Mouse (Mus musculus) CH12.LX (cell line): ENCODE data around the gene Dlgap3. TPM values are rescaled to one million over a fixed set of nuclear protein-coding genes. Genes with fewer than 3 reads are reported as not detected.

ENCODE experiments used
- DNase-seq: peaks from one replicate; pipeline ENCODE4 v3.0.0-alpha.2; 2013; ENCODE audit errors: extremely low read depth
- H3K27ac ChIP-seq: 2 replicates; pipeline ENCODE4 v1.5.1; 2012; ENCODE audit warnings: low read depth, mild to moderate bottlenecking, control low read depth, moderate library complexity; ENCODE audit not compliant: insufficient read depth
- H3K27me3 ChIP-seq: replicated peaks from 2 replicates; pipeline ENCODE3; 2012; ENCODE audit warnings: inconsistent platforms
- H3K36me3 ChIP-seq, 2 experiments: replicated peaks in 1 of 2; 2 replicates each; pipeline versions ENCODE3 to v1.6.1; 2012; ENCODE audit warnings: inconsistent platforms in 1 of 2, low read length in 1 of 2, mild to moderate bottlenecking in 1 of 2, mixed read lengths in 1 of 2, moderate library complexity in 1 of 2; ENCODE audit not compliant: control insufficient read depth in 1 of 2, insufficient read depth in 1 of 2
- H3K4me1 ChIP-seq, 2 experiments: 2 replicates each; pipeline ENCODE4 v1.6.1; 2012; ENCODE audit warnings: inconsistent platforms in 1 of 2, moderate library complexity in 1 of 2; ENCODE audit not compliant: insufficient read depth in 2 of 2, control insufficient read depth in 1 of 2
- H3K4me2 ChIP-seq: 2 replicates; pipeline ENCODE4 v1.6.1; 2012; ENCODE audit warnings: low read depth, mild to moderate bottlenecking, control low read depth; ENCODE audit not compliant: poor library complexity, insufficient read depth, severe bottlenecking
- H3K4me3 ChIP-seq, 3 experiments: fragments of 150-350 bp in 1 of 3; sonication (generic) in 1 of 3; replicated peaks in 1 of 3; 2 replicates each; pipeline versions ENCODE3 to v1.5.1; 2011 to 2012; ENCODE audit warnings: low read depth in 2 of 3, low read length in 2 of 3, mild to moderate bottlenecking in 2 of 3, moderate library complexity in 2 of 3, control low read depth in 1 of 3, improper control_type of control experiment in 1 of 3, inconsistent platforms in 1 of 3, mixed read lengths in 1 of 3; ENCODE audit not compliant: poor library complexity in 1 of 3
- H3K79me2 ChIP-seq: replicated peaks from 2 replicates; pipeline ENCODE4 v1.6.1; 2012; ENCODE audit warnings: mild to moderate bottlenecking, moderate library complexity; ENCODE audit not compliant: control insufficient read depth, poor library complexity, insufficient read depth, severe bottlenecking; ENCODE audit errors: extremely low read depth
- H3K9ac ChIP-seq: 2 replicates; pipeline ENCODE4 v1.6.1; 2012; ENCODE audit warnings: low read depth, mild to moderate bottlenecking, control low read depth, moderate library complexity; ENCODE audit not compliant: insufficient read depth
- H3K9me3 ChIP-seq: replicated peaks from 2 replicates; pipeline ENCODE3; 2012; ENCODE audit warnings: low read length, inconsistent platforms, mixed read lengths
- BHLHE40 ChIP-seq: IDR thresholded peaks from 2 replicates; pipeline ENCODE4 v1.6.1; 2011; ENCODE audit warnings: mild to moderate bottlenecking, low read depth, low read length, improper control_type of control experiment
- E2F4 ChIP-seq: IDR thresholded peaks from 2 replicates; pipeline ENCODE4 v1.6.1; 2011; ENCODE audit warnings: low read depth, low read length, improper control_type of control experiment; ENCODE audit not compliant: insufficient replicate concordance
- IRF4 ChIP-seq: IDR thresholded peaks from 2 replicates; pipeline ENCODE4 v1.6.1; 2014; ENCODE audit warnings: low read depth, mild to moderate bottlenecking, inconsistent platforms, low read length, improper control_type of control experiment
- JUN ChIP-seq: IDR thresholded peaks from 2 replicates; pipeline ENCODE4 v1.6.1; 2011; ENCODE audit warnings: low read depth, mild to moderate bottlenecking, low read length, improper control_type of control experiment, moderate library complexity; ENCODE audit not compliant: insufficient read depth
- JUND ChIP-seq: conservative IDR thresholded peaks from 2 replicates; pipeline ENCODE4 v1.6.1; 2011; ENCODE audit warnings: low read depth, low read length, improper control_type of control experiment
- MAX ChIP-seq: IDR thresholded peaks from 2 replicates; pipeline ENCODE4 v1.6.1; 2011; ENCODE audit warnings: low read length, improper control_type of control experiment
- MEF2A ChIP-seq: IDR thresholded peaks from 2 replicates; pipeline ENCODE4 v1.6.1; 2014; ENCODE audit warnings: low read depth, mild to moderate bottlenecking, inconsistent platforms, low read length, improper control_type of control experiment, borderline replicate concordance
- MXI1 ChIP-seq: IDR thresholded peaks from 2 replicates; pipeline ENCODE4 v1.6.1; 2011; ENCODE audit warnings: mild to moderate bottlenecking, low read depth, low read length, improper control_type of control experiment
- MYC ChIP-seq: IDR thresholded peaks from 2 replicates; pipeline ENCODE4 v1.6.1; 2011; ENCODE audit warnings: low read depth, mild to moderate bottlenecking, improper control_type of control experiment, low read length
- NELFE ChIP-seq: IDR thresholded peaks from 2 replicates; pipeline ENCODE4 v1.6.1; 2011; ENCODE audit warnings: low read depth, low read length, improper control_type of control experiment
- NRF1 ChIP-seq: IDR thresholded peaks from 2 replicates; pipeline ENCODE4 v1.6.1; 2014; ENCODE audit warnings: low read depth, mild to moderate bottlenecking, inconsistent platforms, low read length, improper control_type of control experiment, moderate library complexity
- POLR2AphosphoS2 ChIP-seq: IDR thresholded peaks from 2 replicates; pipeline ENCODE4 v1.6.1; 2011; ENCODE audit warnings: low read depth, low read length, improper control_type of control experiment
- SIN3A ChIP-seq: IDR thresholded peaks from 2 replicates; pipeline ENCODE4 v1.6.1; 2012; ENCODE audit warnings: low read length, improper control_type of control experiment, inconsistent platforms
- TBP ChIP-seq: conservative IDR thresholded peaks from 2 replicates; pipeline ENCODE4 v1.6.1; 2011; ENCODE audit warnings: low read depth, low read length, improper control_type of control experiment
- UBTF ChIP-seq: IDR thresholded peaks from 2 replicates; pipeline ENCODE4 v1.6.1; 2012; ENCODE audit warnings: low read depth, mild to moderate bottlenecking, inconsistent platforms, low read length, improper control_type of control experiment, moderate library complexity
- USF1 ChIP-seq: IDR thresholded peaks from 2 replicates; pipeline ENCODE4 v1.6.1; 2014; ENCODE audit warnings: low read depth, mild to moderate bottlenecking, inconsistent platforms, low read length, improper control_type of control experiment
- USF2 ChIP-seq: conservative IDR thresholded peaks from 2 replicates; pipeline ENCODE4 v1.6.1; 2011; ENCODE audit warnings: low read depth, low read length, improper control_type of control experiment
- ZC3H11A ChIP-seq: IDR thresholded peaks from 2 replicates; pipeline ENCODE4 v1.6.1; 2012; ENCODE audit warnings: low read depth, mild to moderate bottlenecking, inconsistent platforms, low read length, improper control_type of control experiment
- ZKSCAN1 ChIP-seq: IDR thresholded peaks from 2 replicates; pipeline ENCODE4 v1.6.1; 2012; ENCODE audit warnings: low read depth, inconsistent platforms, low read length, improper control_type of control experiment, borderline replicate concordance
- ZMIZ1 ChIP-seq: IDR thresholded peaks from 2 replicates; pipeline ENCODE4 v1.6.1; 2012; ENCODE audit warnings: low read depth, mild to moderate bottlenecking, inconsistent platforms, low read length, improper control_type of control experiment
- ZNF384 ChIP-seq: IDR thresholded peaks from 2 replicates; pipeline ENCODE4 v1.6.1; 2012; ENCODE audit warnings: low read depth, low read length, improper control_type of control experiment, inconsistent platforms
- dilution Hi-C: fragments of 300-500 bp; cut with MboI; formaldehyde crosslinking; loops from 2 replicates; pipeline ENCODE4 v1.14.3; 2020; ENCODE audit warnings: low sequenced_read_pairs; ENCODE audit not compliant: extremely low pct_unique_long_range_greater_than_20kb, extremely low pct_ligation_motif_present
- in situ Hi-C: fragments of 300-500 bp; cut with MboI; formaldehyde crosslinking; loops from 3 replicates; pipeline ENCODE4 v1.14.3; 2019; ENCODE audit warnings: low sequenced_read_pairs, low pct_ligation_motif_present, low pct_unique_long_range_greater_than_20kb, mixed read lengths
- polyA plus RNA-seq: library from polyadenylated mRNA; unstranded; fragments of >175 nt; gene quantifications from 2 replicates; pipeline ENCODE4 v1.2.1, GENCODE M21; 2012; ENCODE audit warnings: low read depth; ENCODE audit not compliant: insufficient read length
- total RNA-seq, 2 experiments: library from RNA; depleted of rRNA; stranded (reverse); fragments of 300-350 nt in 1 of 2; fragments of >200 nt in 1 of 2; gene quantifications; 2 replicates each; pipeline ENCODE4 v1.2.3; 2012 to 2014

The Dlgap3 gene
- total and polyA plus RNA-seq, 3 experiments = 0.07 to 0.55 (median 0.08) TPM

DNA sequence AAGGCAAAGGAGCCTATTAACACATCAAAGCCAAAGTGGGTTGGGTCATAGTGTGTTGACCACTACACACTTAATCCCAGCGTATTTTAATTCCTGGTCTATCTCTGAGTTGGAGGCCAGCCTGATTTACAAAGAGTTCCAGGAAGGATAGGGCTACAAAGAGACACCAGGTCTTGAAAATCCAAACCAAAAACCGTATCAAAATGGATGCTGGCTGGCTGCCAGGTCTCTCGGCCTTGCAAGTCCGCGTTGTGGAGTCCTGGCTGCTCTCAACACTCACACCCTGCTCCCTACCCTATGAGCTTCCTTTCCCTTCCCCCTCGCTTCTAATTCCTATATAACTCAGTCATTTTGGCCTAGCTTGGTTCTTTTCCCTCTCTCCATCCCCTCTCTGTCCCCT is 30.5 kb upstream of the Dlgap3 start:
- Histone ChIP-seq H3K27ac (no peak overlapping the region), H3K36me3 (no peaks in the 10 kb centered on the region), H3K4me1 (no peaks in the 10 kb centered on the region), H3K79me2 (no peaks in the 10 kb centered on the region), H3K27me3 (peaks cover 26% of the 10 kb centered on the region), H3K9ac (no peak overlapping the region), H3K9me3 (peaks cover 3% of the 10 kb centered on the region), H3K4me2 (no peak overlapping the region), H3K4me3 (no peak overlapping the region)
- TF ChIP-seq NELFE = no peak
- TF ChIP-seq POLR2AphosphoS2 = no peak
- no peak for TF ChIP-seq BHLHE40
- no peak for TF ChIP-seq UBTF
- TF ChIP-seq ZMIZ1 = no peak
- no peak for TF ChIP-seq USF2
- DNase-seq = no peak
- in situ Hi-C loops (no loop called here), dilution Hi-C loops (no loop called here)

DNA sequence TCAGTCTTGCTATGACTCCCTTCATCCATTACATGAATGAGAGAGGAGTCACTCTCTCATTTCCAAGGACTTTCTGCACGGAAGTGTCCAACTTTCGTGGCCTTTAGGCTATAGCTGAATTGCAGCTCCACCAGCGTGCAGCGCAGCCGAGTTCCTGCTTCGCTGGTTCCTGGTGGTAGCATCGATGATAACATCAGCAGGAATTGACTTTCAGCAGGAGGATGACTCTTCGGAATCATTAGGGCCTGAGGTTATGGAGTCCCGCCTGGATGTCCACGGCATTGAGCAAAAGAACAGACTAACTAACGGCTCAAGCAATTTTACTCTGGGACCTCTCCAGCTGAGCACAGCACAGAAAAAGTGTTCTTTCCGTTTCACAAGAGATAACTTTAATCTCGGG is 19.0 kb upstream of the Dlgap3 start:
- H3K4me3 ChIP-seq = no peak overlapping the region
- TF ChIP-seq MAX (no peak), NELFE (no peak), ZC3H11A (no peak), MYC (no peak), USF2 (no peak), USF1 (no peak), MXI1 (no peak), SIN3A (no peak), MEF2A (no peak), IRF4 (no peak), E2F4 (no peak), UBTF (no peak), JUN (no peak), JUND (no peak), NRF1 (no peak), POLR2AphosphoS2 (no peak), TBP (no peak), BHLHE40 (no peak), ZNF384 (no peak), ZKSCAN1 (no peak)
- no peak overlapping the region for H3K4me2 ChIP-seq
- H3K4me1 ChIP-seq = no peaks in the 10 kb centered on the region
- no peak overlapping the region for H3K9ac ChIP-seq
- in situ Hi-C loops = no loop called here
- H3K27me3 ChIP-seq = peaks cover 41% of the 10 kb centered on the region
- H3K9me3 ChIP-seq = no peaks in the 10 kb centered on the region
- H3K79me2 ChIP-seq = no peaks in the 10 kb centered on the region
- no peak overlapping the region for H3K27ac ChIP-seq
- DNase-seq = no peak
- H3K36me3 ChIP-seq = no peaks in the 10 kb centered on the region
- dilution Hi-C loops = no loop called here
